Mouse (Mus musculus): ENCODE data around the gene Isg20l2.

DNA sequence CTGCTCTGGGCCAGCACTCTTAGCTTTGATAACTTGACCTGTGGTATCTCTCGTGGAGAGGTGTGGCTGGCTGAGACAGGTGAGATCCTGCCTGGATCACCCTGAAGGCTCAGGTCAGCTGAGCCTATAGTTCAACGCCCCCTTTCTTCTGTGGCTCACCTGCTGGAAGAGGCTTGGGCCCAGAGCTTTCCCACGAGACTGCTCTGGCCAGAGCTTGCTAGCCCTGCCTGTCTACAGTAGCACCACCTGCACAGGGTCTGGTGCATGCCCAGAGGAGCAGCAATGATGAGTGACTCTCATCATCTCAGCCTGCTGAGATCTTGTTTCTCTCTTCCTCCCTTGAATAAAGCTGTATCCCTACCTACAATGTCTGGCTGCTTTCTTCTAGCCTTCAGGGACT lies 50.0 kb downstream of the Isg20l2 start:
- TF ChIP-seq CTCF (IDR thresholded peaks at IDR 0.05; ENCODE audit: insufficient read depth, low read length), result no peak
- TF ChIP-seq POLR2A (IDR thresholded peaks at IDR 0.05; ENCODE audit: borderline replicate concordance, extremely low read depth, low read depth, low read length), result no peak

Data from lung, adult 2 months (tissue).